Mouse (Mus musculus): ENCODE measurements around the gene Smco4. TPM values are rescaled to one million over a fixed set of nuclear protein-coding genes. Genes with fewer than 3 reads are reported as not detected.

The Smco4 gene
- total and polyA plus RNA-seq, 2 experiments, result 5.9 to 7.9 TPM

DNA sequence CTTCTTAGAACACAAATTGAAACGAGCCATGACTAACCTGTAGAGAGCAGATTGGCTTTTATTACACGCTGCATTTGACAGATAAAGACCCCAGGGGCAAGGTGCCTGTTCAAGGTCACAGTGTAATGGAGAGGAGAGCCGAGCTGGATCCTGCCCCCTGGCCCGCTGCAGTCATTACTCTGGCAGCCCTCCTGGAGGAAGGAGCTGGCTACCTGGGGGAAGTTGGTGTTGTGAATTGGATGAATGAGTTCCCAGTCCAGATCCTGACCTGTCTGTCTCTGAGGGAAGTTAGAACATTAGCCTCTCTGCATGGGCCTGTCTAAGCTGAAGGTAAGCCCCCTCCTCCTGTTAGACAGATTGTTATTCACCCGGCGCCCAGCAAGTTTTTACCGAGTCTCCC, 9.2 kb downstream of the Smco4 start:
- Histone ChIP-seq H3K9ac (ENCODE audit: low read depth, low read length) (no peak overlapping the region), H3K27me3 (ENCODE audit: control insufficient read depth, insufficient read depth, low read length) (no peaks in the 10 kb centered on the region), H3K27ac (replicated peaks; ENCODE audit: insufficient read depth, low read depth, low read length) (no peak overlapping the region), H3K4me3 (ENCODE audit: insufficient read depth, low read depth, low read length) (no peak overlapping the region), H3K79me2 (ENCODE audit: control insufficient read depth, insufficient read depth, low read length) (peaks cover 39% of the 10 kb centered on the region), H3K36me3 (ENCODE audit: control insufficient read depth, insufficient read depth, low read length) (no peaks in the 10 kb centered on the region), H3K4me1 (ENCODE audit: control insufficient read depth, insufficient read depth, low read length) (peaks cover 21% of the 10 kb centered on the region)
- TF ChIP-seq POLR2A (IDR thresholded peaks at IDR 0.05; ENCODE audit: extremely low read depth, insufficient read depth, low read length) (no peak), CTCF (IDR thresholded peaks at IDR 0.05; ENCODE audit: low read depth, low read length) (no peak)
- WGBS, result 71% methylated on average over 7 of the region's 7 CpGs
- no peak for DNase-seq (ENCODE audit: extremely low read depth, low read depth, low spot score)

- Histone ChIP-seq H3K9ac (ENCODE audit: low read depth, low read length) (no peak overlapping the region), H3K36me3 (ENCODE audit: control insufficient read depth, insufficient read depth, low read length) (no peaks in the 10 kb centered on the region), H3K79me2 (ENCODE audit: control insufficient read depth, insufficient read depth, low read length) (peaks cover 40% of the 10 kb centered on the region), H3K4me3 (ENCODE audit: insufficient read depth, low read depth, low read length) (no peak overlapping the region), H3K27ac (replicated peaks; ENCODE audit: insufficient read depth, low read depth, low read length) (peak overlapping the region; percentile 41; the same call in 1 of the 2 replicates), H3K27me3 (ENCODE audit: control insufficient read depth, insufficient read depth, low read length) (no peaks in the 10 kb centered on the region), H3K4me1 (ENCODE audit: control insufficient read depth, insufficient read depth, low read length) (peaks cover 29% of the 10 kb centered on the region)
- DNase-seq (ENCODE audit: extremely low read depth, low read depth, low spot score), result no peak
- no peak for TF ChIP-seq CTCF (IDR thresholded peaks at IDR 0.05; ENCODE audit: low read depth, low read length)
- no peak for TF ChIP-seq POLR2A (IDR thresholded peaks at IDR 0.05; ENCODE audit: extremely low read depth, insufficient read depth, low read length)
- WGBS, result 59% methylated on average over 10 of the region's 10 CpGs
Observed at GRCm38 (mm10) chr9:15503307-15503706, 10.1 kb downstream of the Smco4 start.

GRCm38 (mm10) chr9:15503827-15504226, 10.6 kb downstream of the Smco4 start:
- 73% methylated on average over 6 of the region's 6 CpGs for WGBS
- H3K4me1 ChIP-seq (ENCODE audit: control insufficient read depth, insufficient read depth, low read length), result peaks cover 29% of the 10 kb centered on the region
- peak overlapping the region; percentile 10; the same call in 1 of the 2 replicates for H3K27ac ChIP-seq (replicated peaks; ENCODE audit: insufficient read depth, low read depth, low read length)
- peaks cover 38% of the 10 kb centered on the region for H3K79me2 ChIP-seq (ENCODE audit: control insufficient read depth, insufficient read depth, low read length)
- no peak overlapping the region for H3K9ac ChIP-seq (ENCODE audit: low read depth, low read length)
- H3K36me3 ChIP-seq (ENCODE audit: control insufficient read depth, insufficient read depth, low read length), result no peaks in the 10 kb centered on the region
- H3K4me3 ChIP-seq (ENCODE audit: insufficient read depth, low read depth, low read length), result no peak overlapping the region
- no peaks in the 10 kb centered on the region for H3K27me3 ChIP-seq (ENCODE audit: control insufficient read depth, insufficient read depth, low read length)
- TF ChIP-seq CTCF (IDR thresholded peaks at IDR 0.05; ENCODE audit: low read depth, low read length), result no peak
- no peak for TF ChIP-seq POLR2A (IDR thresholded peaks at IDR 0.05; ENCODE audit: extremely low read depth, insufficient read depth, low read length)
- no peak for DNase-seq (ENCODE audit: extremely low read depth, low read depth, low spot score)

- Histone ChIP-seq H3K27ac (replicated peaks; ENCODE audit: insufficient read depth, low read depth, low read length) (no peak overlapping the region), H3K9ac (ENCODE audit: low read depth, low read length) (no peak overlapping the region), H3K4me1 (ENCODE audit: control insufficient read depth, insufficient read depth, low read length) (peaks cover 29% of the 10 kb centered on the region), H3K4me3 (ENCODE audit: insufficient read depth, low read depth, low read length) (no peak overlapping the region), H3K79me2 (ENCODE audit: control insufficient read depth, insufficient read depth, low read length) (peaks cover 29% of the 10 kb centered on the region; the same call in 1 of the 2 replicates), H3K27me3 (ENCODE audit: control insufficient read depth, insufficient read depth, low read length) (no peaks in the 10 kb centered on the region), H3K36me3 (ENCODE audit: control insufficient read depth, insufficient read depth, low read length) (no peaks in the 10 kb centered on the region)
- no peak for TF ChIP-seq POLR2A (IDR thresholded peaks at IDR 0.05; ENCODE audit: extremely low read depth, insufficient read depth, low read length)
- no peak for TF ChIP-seq CTCF (IDR thresholded peaks at IDR 0.05; ENCODE audit: low read depth, low read length)
- no peak for DNase-seq (ENCODE audit: extremely low read depth, low read depth, low spot score)
- WGBS, result 38% methylated on average over 1 of the region's 1 CpGs
Observed at GRCm38 (mm10) chr9:15505288-15505687, 12.1 kb downstream of the Smco4 start.

- Histone ChIP-seq H3K27me3 (ENCODE audit: control insufficient read depth, insufficient read depth, low read length) (no peaks in the 10 kb centered on the region), H3K4me1 (ENCODE audit: control insufficient read depth, insufficient read depth, low read length) (peaks cover 29% of the 10 kb centered on the region), H3K27ac (replicated peaks; ENCODE audit: insufficient read depth, low read depth, low read length) (peak overlapping the region; percentile 75), H3K4me3 (ENCODE audit: insufficient read depth, low read depth, low read length) (no peak overlapping the region), H3K79me2 (ENCODE audit: control insufficient read depth, insufficient read depth, low read length) (peaks cover 22% of the 10 kb centered on the region; the same call in 1 of the 2 replicates), H3K36me3 (ENCODE audit: control insufficient read depth, insufficient read depth, low read length) (no peaks in the 10 kb centered on the region), H3K9ac (ENCODE audit: low read depth, low read length) (no peak overlapping the region)
- WGBS, result 6% methylated on average over 3 of the region's 3 CpGs
- peak; percentile 54 for DNase-seq (ENCODE audit: extremely low read depth, low read depth, low spot score)
- TF ChIP-seq CTCF (IDR thresholded peaks at IDR 0.05; ENCODE audit: low read depth, low read length) (no peak), POLR2A (IDR thresholded peaks at IDR 0.05; ENCODE audit: extremely low read depth, insufficient read depth, low read length) (no peak)
Observed at GRCm38 (mm10) chr9:15506863-15507262, 13.6 kb downstream of the Smco4 start.

DNA sequence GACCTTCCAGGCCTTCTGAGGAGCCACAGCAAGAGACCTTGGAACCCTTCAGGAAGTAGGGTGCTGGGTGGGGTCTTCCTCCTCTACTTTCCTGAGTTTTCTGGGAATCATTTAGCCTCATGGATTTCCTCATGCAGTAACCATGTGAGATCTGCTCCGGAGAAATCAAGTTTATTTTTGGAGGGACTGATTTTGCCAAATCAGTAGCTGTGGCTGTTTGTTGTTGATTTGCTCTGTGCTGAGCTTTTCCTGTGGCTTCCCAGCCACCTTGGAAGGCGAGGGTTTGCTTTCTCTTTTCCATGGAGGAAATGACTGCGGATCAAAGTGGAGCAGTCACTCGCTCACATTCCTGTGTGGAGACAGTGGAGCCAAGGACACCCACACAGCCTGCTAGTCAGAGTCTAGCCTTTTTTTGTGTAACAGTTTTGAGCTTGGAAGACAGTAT, 14.2 kb downstream of the Smco4 start:
- H3K4me3 ChIP-seq (ENCODE audit: insufficient read depth, low read depth, low read length), result no peak overlapping the region
- peaks cover 29% of the 10 kb centered on the region for H3K4me1 ChIP-seq (ENCODE audit: control insufficient read depth, insufficient read depth, low read length)
- no peak for DNase-seq (ENCODE audit: extremely low read depth, low read depth, low spot score)
- H3K79me2 ChIP-seq (ENCODE audit: control insufficient read depth, insufficient read depth, low read length), result peaks cover 23% of the 10 kb centered on the region; the same call in 1 of the 2 replicates
- peak overlapping the region; percentile 75 for H3K27ac ChIP-seq (replicated peaks; ENCODE audit: insufficient read depth, low read depth, low read length)
- WGBS, result 33% methylated on average over 4 of the region's 4 CpGs
- no peak overlapping the region for H3K9ac ChIP-seq (ENCODE audit: low read depth, low read length)
- TF ChIP-seq CTCF (IDR thresholded peaks at IDR 0.05; ENCODE audit: low read depth, low read length) (no peak), POLR2A (IDR thresholded peaks at IDR 0.05; ENCODE audit: extremely low read depth, insufficient read depth, low read length) (no peak)
- no peaks in the 10 kb centered on the region for H3K27me3 ChIP-seq (ENCODE audit: control insufficient read depth, insufficient read depth, low read length)
- H3K36me3 ChIP-seq (ENCODE audit: control insufficient read depth, insufficient read depth, low read length), result no peaks in the 10 kb centered on the region
